Mouse (Mus musculus) intestine, embryonic 16.5 days (tissue): ENCODE measurements around the gene Zfp300. TPM values are rescaled to one million over a fixed set of nuclear protein-coding genes. Genes with fewer than 3 reads are reported as not detected.

Experiments used
- ATAC-seq: fragments of 200-750 bp; cut with Nextera tagmentation; 2 replicates; pipeline ENCODE4 v1.8.0; 2017; ENCODE audit warnings: moderate TSS enrichment, moderate library complexity
- H3K27ac ChIP-seq: fragments of 300-500 bp; sonication (generic); 2 replicates; pipeline ENCODE4 v1.5.1; 2014; ENCODE audit warnings: mild to moderate bottlenecking, low read length
- H3K27me3 ChIP-seq: fragments of 300-500 bp; sonication (generic); replicated peaks from 2 replicates; pipeline ENCODE4 v1.6.1; 2014; ENCODE audit warnings: low read length, control low read depth, mixed read lengths; ENCODE audit not compliant: control insufficient read depth, insufficient read depth
- H3K36me3 ChIP-seq: fragments of 300-500 bp; sonication (generic); 2 replicates; pipeline ENCODE4 v1.6.1; 2014; ENCODE audit warnings: low read length, control low read depth; ENCODE audit not compliant: control insufficient read depth, insufficient read depth
- H3K4me1 ChIP-seq: fragments of 300-500 bp; sonication (generic); 2 replicates; pipeline ENCODE4 v1.6.1; 2014; ENCODE audit warnings: low read length, control low read depth, mixed read lengths; ENCODE audit not compliant: control insufficient read depth, insufficient read depth
- H3K4me2 ChIP-seq: fragments of 300-500 bp; sonication (generic); 2 replicates; pipeline ENCODE4 v1.6.1; 2014; ENCODE audit warnings: low read depth, low read length, control low read depth
- H3K4me3 ChIP-seq: fragments of 300-500 bp; sonication (generic); 2 replicates; pipeline ENCODE4 v1.5.1; 2014; ENCODE audit warnings: mild to moderate bottlenecking, low read length
- H3K9ac ChIP-seq: fragments of 300-500 bp; sonication (generic); 2 replicates; pipeline ENCODE4 v1.6.1; 2014; ENCODE audit warnings: low read depth, low read length
- H3K9me3 ChIP-seq: fragments of 300-500 bp; sonication (generic); 2 replicates; pipeline ENCODE4 v1.6.1; 2016; ENCODE audit warnings: low read length, control low read depth; ENCODE audit not compliant: control insufficient read depth
- WGBS: fragments of 180-500 bp; shearing (Covaris S2); extraction: QIAGEN DNeasy Blood & Tissue Kit; methylation state at CpG from one replicate; pipeline ENCODE4 v1.1.7; 2014; 5-methylcytosine and 5-hydroxymethylcytosine counted together
- polyA plus RNA-seq: library from polyadenylated mRNA; unstranded; fragments of >200 nt; fragmentation: Nextera tagmentation; extraction: Ambion mirVana; gene quantifications from 2 replicates; pipeline ENCODE4 v1.2.1, GENCODE M21; 2015

The Zfp300 gene
- 1.0 and 1.1 TPM in 2 replicates for polyA plus RNA-seq

GRCm38 (mm10) chrX:21088983-21089866 is at the start of gene Zfp300:
Gene Zfp300 (minus strand): TSS chrX:21089527.
- Histone ChIP-seq H3K36me3 (no peaks in the 10 kb centered on the region), H3K4me3 (peak within 1 kb of the TSS; percentile 43), H3K27ac (peak within 1 kb of the TSS; percentile 45), H3K4me1 (no peaks in the 10 kb centered on the region), H3K9ac (peak within 1 kb of the TSS; percentile 59), H3K27me3 (no peaks in the 10 kb centered on the region), H3K9me3 (no peaks in the 10 kb centered on the region), H3K4me2 (peak within 1 kb of the TSS; percentile 57)
- 18% methylated on average over 27 of the region's 27 CpGs for WGBS
- peak; percentile 76 for ATAC-seq

DNA sequence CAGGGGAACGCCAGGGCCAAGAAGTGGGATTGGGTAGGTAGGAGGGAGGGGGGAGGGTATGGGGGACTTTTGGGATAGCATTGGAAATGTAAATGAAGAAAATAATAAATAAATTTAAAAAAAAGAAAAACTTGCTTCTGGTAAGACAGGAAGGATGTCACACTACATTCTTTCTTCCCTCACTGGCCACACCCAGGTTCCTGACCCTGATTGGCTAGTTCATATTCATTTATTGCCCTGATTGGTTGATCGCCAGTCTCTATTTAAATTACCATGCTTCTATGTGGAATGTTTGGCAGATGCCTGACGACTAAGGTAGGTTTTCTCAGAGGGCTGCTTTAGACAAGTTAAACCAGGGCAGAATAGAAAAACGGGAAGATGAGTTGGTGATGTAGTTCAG is 26.2 kb upstream of the Zfp300 start, which contains the start of gene Ssxa1:
Ssxa1 (plus strand) TSS at position 301 of the 400 bp plus-strand sequence.
- no peak for ATAC-seq
- H3K4me1 ChIP-seq, result no peaks in the 10 kb centered on the region
- no peak within 1 kb of the TSS for H3K4me3 ChIP-seq
- H3K27me3 ChIP-seq, result no peaks in the 10 kb centered on the region
- H3K9ac ChIP-seq, result no peak within 1 kb of the TSS
- no peaks in the 10 kb centered on the region for H3K9me3 ChIP-seq
- H3K36me3 ChIP-seq, result no peaks in the 10 kb centered on the region
- WGBS, result 81% methylated on average over 4 of the region's 4 CpGs
- no peak within 1 kb of the TSS for H3K4me2 ChIP-seq
- H3K27ac ChIP-seq, result no peak within 1 kb of the TSS

GRCm38 (mm10) chrX:21089867-21090239 is 526 bp upstream of the Zfp300 start:
- H3K27me3 ChIP-seq, result no peaks in the 10 kb centered on the region
- H3K9ac ChIP-seq, result no peak overlapping the region
- peak overlapping the region; percentile 43 for H3K4me3 ChIP-seq
- no peaks in the 10 kb centered on the region for H3K4me1 ChIP-seq
- H3K27ac ChIP-seq, result peak overlapping the region; percentile 45; the same call in 1 of the 2 replicates
- WGBS, result 46% methylated on average over 7 of the region's 7 CpGs
- no peaks in the 10 kb centered on the region for H3K9me3 ChIP-seq
- peak overlapping the region; percentile 57 for H3K4me2 ChIP-seq
- ATAC-seq, result no peak
- no peaks in the 10 kb centered on the region for H3K36me3 ChIP-seq

GRCm38 (mm10) chrX:21088645-21088982 is 713 bp downstream of the Zfp300 start:
- no peaks in the 10 kb centered on the region for H3K36me3 ChIP-seq
- no peak overlapping the region for H3K27ac ChIP-seq
- peak overlapping the region; percentile 57 for H3K4me2 ChIP-seq
- H3K4me1 ChIP-seq, result no peaks in the 10 kb centered on the region
- no peaks in the 10 kb centered on the region for H3K9me3 ChIP-seq
- H3K9ac ChIP-seq, result peak overlapping the region; percentile 59; the same call in 1 of the 2 replicates
- 31% methylated on average over 6 of the region's 6 CpGs for WGBS
- ATAC-seq, result no peak; the same call in 1 of the 2 replicates
- no peaks in the 10 kb centered on the region for H3K27me3 ChIP-seq
- H3K4me3 ChIP-seq, result peak overlapping the region; percentile 43

GRCm38 (mm10) chrX:21068106-21068505 is 21.2 kb downstream of the Zfp300 start, which contains the start of gene Spaca5:
Gene Spaca5 (plus strand): TSS chrX:21068406.
- Histone ChIP-seq H3K36me3 (no peaks in the 10 kb centered on the region), H3K27me3 (no peaks in the 10 kb centered on the region), H3K4me2 (no peak within 1 kb of the TSS), H3K4me3 (no peak within 1 kb of the TSS), H3K9me3 (no peaks in the 10 kb centered on the region), H3K9ac (no peak within 1 kb of the TSS), H3K27ac (no peak within 1 kb of the TSS), H3K4me1 (no peaks in the 10 kb centered on the region)
- no peak for ATAC-seq

- no peaks in the 10 kb centered on the region for H3K27me3 ChIP-seq
- no peak for ATAC-seq
- no peaks in the 10 kb centered on the region for H3K9me3 ChIP-seq
- H3K9ac ChIP-seq, result no peak overlapping the region
- H3K4me3 ChIP-seq, result peak overlapping the region; percentile 57; the same call in 1 of the 2 replicates
- no peaks in the 10 kb centered on the region for H3K36me3 ChIP-seq
- 0 out of 2 replicates have a peak overlapping the region, but pooled peaks have one; percentile 27 for H3K4me2 ChIP-seq
- H3K4me1 ChIP-seq, result no peaks in the 10 kb centered on the region
- 74% methylated on average over 3 of the region's 3 CpGs for WGBS
- H3K27ac ChIP-seq, result no peak overlapping the region
These were observed 26.8 kb downstream of the Zfp300 start for GRCm38 (mm10) chrX:21062544-21062890.

DNA sequence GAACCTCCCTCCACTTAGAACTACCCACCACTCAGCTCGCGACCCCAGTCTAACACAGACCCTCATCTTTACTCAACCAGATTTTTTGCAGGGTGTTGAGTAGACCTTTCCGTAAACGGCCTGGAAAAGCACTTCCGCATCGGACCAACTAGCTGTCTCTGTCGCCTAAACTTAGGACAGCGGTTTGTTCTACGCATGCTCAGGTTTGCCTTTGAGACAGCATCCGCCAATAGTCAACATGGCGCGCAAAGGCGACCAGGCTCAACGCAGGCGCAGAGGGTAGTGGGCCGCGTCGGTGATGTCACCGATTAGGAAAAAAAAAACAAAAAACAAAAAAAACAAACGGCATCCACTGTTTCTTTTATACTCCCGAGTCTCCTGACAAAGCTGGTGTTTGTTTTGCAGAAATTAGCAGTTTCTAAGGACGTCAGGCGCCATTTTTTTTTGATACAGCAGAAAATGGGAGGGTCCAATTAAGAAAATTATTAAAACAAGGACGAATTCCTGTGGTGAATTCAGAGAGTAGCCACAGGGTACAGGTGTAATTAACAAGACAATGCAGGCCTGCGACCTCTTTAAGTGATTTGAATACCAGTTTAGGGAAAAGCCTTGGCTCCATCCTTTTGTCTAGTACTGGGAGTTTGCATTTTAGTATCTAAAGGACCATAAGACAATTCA is 27.3 kb downstream of the Zfp300 start, which contains the start of gene Zfp182:
Zfp182 (minus strand) TSS at position 451 of the 678 bp plus-strand sequence.
- Histone ChIP-seq H3K27me3 (no peaks in the 10 kb centered on the region), H3K4me3 (peak within 1 kb of the TSS; percentile 57), H3K4me1 (no peaks in the 10 kb centered on the region), H3K36me3 (no peaks in the 10 kb centered on the region), H3K9me3 (no peaks in the 10 kb centered on the region), H3K4me2 (peak within 1 kb of the TSS; percentile 47), H3K9ac (peak within 1 kb of the TSS; percentile 61), H3K27ac (no peak within 1 kb of the TSS)
- 16% methylated on average over 25 of the region's 25 CpGs for WGBS
- ATAC-seq, result peak; percentile 96

- Histone ChIP-seq H3K4me2 (peak overlapping the region; percentile 47), H3K36me3 (no peaks in the 10 kb centered on the region), H3K9me3 (no peaks in the 10 kb centered on the region), H3K4me3 (peak overlapping the region; percentile 57), H3K9ac (peak overlapping the region; percentile 61), H3K27ac (no peak overlapping the region), H3K27me3 (no peaks in the 10 kb centered on the region), H3K4me1 (no peaks in the 10 kb centered on the region)
- ATAC-seq, result peak; percentile 75
- WGBS, result 16% methylated on average over 9 of the region's 9 CpGs
These were observed 27.9 kb downstream of the Zfp300 start for GRCm38 (mm10) chrX:21061460-21061859.
